Mouse (Mus musculus) testis, adult 2 months (tissue): ENCODE results near the gene Gprc5c.

Experiments used
- CTCF ChIP-seq: fragments of 200-500 bp; IDR thresholded peaks from 2 replicates; pipeline ENCODE4 v1.5.1; 2012; ENCODE audit warnings: low read depth, mild to moderate bottlenecking, inconsistent platforms, low read length, moderate library complexity; ENCODE audit not compliant: control insufficient read depth, insufficient read depth, insufficient replicate concordance
- POLR2A ChIP-seq: fragments of 200-500 bp; IDR thresholded peaks from 2 replicates; pipeline ENCODE4 v1.6.1; 2012; ENCODE audit warnings: low read depth, mild to moderate bottlenecking, inconsistent platforms, low read length, moderate library complexity; ENCODE audit not compliant: control insufficient read depth

- TF ChIP-seq POLR2A (no peak), CTCF (no peak)
Observed at GRCm38 (mm10) chr11:114849572-114849971, 1.4 kb upstream of the Gprc5c start.
